Mouse (Mus musculus): ENCODE measurements around the gene Ddn.
"Not testable (repeated sequence)": the region's sequence is repeated elsewhere in the genome, so short reads cannot be mapped to it uniquely, and the experiment has no call there.

Ddn gene

DNA sequence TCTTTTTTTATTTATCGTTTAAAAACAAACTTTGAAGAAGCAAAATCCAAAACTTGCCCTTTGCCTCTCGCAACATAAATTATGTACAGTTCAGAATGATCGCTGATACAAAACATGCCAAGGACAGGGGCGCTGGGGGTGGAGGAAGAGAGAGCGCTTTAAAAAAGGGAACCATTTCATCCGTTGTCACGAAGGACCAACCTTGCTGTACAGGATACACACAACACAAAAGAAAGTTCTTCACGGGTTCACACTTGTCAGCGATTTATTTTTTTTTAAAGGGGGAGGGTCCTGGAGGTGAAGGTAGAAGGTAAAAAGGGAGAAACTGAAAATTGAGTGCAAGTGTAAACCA, 22.4 kb upstream of the Ddn start:
- DNase-seq (ENCODE audit: low spot score in 2 of 2) = no peak

GRCm38 (mm10) chr15:98830736-98831683, 21.7 kb upstream of the Ddn start, which contains the start of gene Prkag1:
Prkag1 (minus strand) TSS chr15:98831521.
- DNase-seq (ENCODE audit: low spot score in 2 of 2) = peak; percentile 96 to 97

- DNase-seq (ENCODE audit: low spot score in 2 of 2) = no peak
Observed at GRCm38 (mm10) chr15:98827611-98828011, 18.3 kb upstream of the Ddn start.

DNA sequence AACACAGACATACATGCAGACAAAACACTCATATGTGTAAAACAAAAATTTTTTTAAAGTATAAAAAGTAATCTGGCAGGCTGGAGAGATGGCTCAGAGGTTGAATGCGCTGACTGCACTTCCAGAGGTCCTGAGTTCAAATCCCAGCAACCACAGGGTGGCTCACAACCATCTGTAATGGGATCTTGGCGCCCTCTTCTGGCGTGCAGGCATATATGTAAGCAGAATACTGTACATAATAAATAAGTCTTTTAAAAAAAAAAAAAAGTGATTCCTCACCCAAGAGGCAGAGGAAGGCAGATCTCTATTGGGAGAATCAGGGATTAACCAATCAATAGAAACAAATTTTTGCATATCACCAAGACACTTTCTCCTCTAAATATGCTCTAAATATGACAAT, 14.1 kb upstream of the Ddn start:
- DNase-seq (ENCODE audit: low spot score in 2 of 2) = no peak

- DNase-seq (ENCODE audit: low spot score in 2 of 2) = peak in 1 of 2 experiments; percentile 56
Observed at GRCm38 (mm10) chr15:98822147-98822546, 12.9 kb upstream of the Ddn start.

DNA sequence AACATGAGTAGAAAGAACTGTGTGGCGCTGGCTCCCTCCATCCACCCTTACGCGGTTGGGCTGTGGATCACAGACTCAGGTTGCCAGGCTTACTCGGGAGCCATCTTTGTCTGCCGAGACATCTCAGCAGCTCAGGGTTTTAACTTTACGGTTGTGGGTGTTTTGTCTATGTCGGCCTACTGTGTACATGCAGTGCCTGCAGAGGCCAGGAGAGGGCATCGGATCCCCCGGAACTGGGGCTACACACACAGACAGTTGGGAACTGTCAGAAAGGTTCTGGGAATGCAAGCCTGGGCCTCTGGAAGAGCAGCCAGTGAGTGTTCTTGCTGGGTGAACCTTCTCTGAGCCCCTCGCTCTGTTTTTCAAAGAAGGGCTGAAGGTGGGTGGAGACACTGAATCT, 12.1 kb upstream of the Ddn start:
- DNase-seq (ENCODE audit: low spot score in 2 of 2) = peak in 1 of 2 experiments; percentile 46

DNA sequence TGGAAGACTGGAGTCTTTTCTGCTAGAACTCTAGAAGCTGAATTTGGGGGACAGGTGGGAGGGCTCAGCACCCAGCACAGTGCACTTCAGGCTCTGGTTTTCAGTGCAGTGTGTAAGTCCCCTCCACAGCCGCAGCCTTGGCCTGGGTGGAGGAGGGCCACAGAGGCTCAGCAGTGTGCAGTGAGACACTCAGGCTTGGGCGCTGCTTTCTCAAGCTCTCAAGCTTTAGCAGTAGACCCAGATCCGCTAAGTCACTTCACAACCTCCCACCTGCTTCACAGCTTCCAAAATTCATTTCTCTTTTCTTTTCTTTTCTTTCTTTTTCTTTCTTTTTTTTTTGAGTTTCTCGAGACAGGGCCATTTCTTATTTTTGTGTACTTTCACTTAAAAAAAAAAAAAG, 11.6 kb upstream of the Ddn start:
- peak in 1 of 2 experiments; percentile 34 for DNase-seq (ENCODE audit: low spot score in 2 of 2)

DNA sequence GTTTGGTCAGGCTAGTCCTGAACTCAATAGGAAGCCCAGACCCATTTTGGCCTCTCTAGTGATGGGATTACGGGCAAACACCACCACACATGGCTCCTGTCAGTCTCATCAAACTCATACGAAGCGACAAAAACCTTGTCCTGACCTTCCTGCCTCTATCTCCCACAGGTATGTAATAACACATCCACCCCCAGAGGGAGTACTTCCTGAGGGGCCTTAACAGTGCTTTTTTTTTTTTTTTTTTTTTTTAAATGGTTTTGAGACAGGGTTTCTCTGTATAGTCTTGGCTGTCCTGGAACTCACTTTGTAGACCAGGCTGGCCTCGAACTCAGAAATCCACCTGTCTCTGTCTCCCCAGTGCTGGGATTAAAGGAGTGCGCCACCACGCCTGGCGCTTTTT, 8.9 kb upstream of the Ddn start:
- no peak for DNase-seq (ENCODE audit: low spot score in 2 of 2)

GRCm38 (mm10) chr15:98812741-98813424, 3.6 kb upstream of the Ddn start:
- peak; percentile 77 to 84 for DNase-seq (ENCODE audit: low spot score in 2 of 2)

GRCm38 (mm10) chr15:98810212-98810611, 922 bp upstream of the Ddn start:
- not testable (repeated sequence) for DNase-seq (ENCODE audit: low spot score in 2 of 2)

GRCm38 (mm10) chr15:98808651-98809134, 597 bp downstream of the Ddn start:
- DNase-seq (ENCODE audit: low spot score in 2 of 2) = peak; percentile 89 to 94

DNA sequence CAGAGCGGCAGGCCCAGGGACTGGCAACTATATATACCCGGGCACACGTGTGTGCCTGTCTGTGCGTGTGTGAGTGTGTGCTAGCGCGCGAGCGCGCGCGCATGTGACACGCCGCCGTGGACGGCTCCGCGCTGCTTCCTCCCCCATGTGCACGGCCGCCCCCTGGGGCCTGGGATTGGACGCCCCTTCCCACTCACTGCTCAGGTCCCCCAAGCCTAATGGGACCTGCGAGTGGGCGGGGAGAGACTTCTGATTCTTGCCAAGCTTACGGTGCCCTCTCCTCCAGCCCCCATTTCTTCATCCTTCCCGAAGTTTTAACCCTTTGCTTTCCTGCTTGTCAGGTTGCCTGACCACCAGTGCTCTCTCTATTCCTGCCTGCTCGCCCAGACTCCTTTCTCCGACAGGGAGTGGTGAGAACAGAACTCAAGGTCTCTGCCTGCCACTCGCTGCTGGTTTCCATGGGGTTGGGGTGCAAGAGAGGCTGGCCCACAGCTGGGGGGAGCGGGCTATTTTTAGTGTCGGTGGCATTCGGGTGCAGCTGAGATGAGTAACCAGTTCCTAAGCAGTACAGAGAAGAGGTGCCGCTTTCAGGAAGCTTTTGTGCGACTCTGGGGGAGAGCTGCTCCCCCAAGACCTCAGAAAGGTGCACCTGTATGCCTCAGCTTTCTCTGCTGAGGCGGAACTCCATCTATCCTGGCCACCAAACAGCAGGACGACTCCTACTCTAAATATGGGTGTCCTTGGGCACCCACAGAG, 1.2 kb downstream of the Ddn start:
- DNase-seq (ENCODE audit: low spot score in 2 of 2) = peak; percentile 93 to 95

- peak in 1 of 2 experiments; percentile 61 for DNase-seq (ENCODE audit: low spot score in 2 of 2)
Observed at GRCm38 (mm10) chr15:98806809-98807770, 2.2 kb downstream of the Ddn start.

DNA sequence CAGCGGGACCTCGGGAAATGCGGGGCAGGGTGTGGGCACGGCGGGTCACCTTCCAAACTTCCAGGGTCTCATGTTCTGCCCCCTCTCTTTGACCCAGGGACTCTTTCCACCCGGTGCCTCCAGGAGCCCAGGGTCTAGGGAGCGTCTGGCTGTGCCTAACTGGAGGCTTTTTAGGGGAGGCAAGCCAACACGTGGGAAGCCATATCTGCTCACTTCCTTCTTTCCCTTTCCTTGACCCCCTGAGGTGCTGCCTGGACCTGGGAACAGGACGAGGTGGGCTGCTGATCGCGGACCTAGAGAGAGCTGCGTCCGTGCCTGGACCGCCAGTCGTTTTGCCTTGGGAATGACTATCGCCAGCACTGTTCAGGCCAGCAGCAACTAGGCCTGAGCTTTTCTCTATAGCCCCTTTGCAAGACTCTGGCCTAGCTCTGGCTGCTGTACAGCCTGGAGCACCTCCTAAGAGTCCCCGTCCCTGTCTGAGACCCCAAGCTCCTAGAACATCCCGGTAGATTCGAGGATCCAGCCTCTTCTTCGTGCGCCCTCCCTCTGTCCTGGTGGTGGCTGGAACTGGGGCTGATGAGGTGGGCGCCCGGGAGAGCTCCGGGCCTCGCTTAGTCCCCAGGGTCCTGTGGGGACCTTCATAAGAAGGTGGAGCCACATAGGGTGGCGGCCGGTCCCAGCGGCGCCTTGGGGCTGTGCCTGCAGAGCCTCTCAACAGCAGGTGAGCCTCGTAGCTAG, 3.0 kb downstream of the Ddn start:
- DNase-seq (ENCODE audit: low spot score in 2 of 2) = peak in 1 of 2 experiments; percentile 33

- DNase-seq (ENCODE audit: low spot score in 2 of 2) = peak; percentile 85 to 87
Observed at GRCm38 (mm10) chr15:98805324-98806040, 3.8 kb downstream of the Ddn start.

DNA sequence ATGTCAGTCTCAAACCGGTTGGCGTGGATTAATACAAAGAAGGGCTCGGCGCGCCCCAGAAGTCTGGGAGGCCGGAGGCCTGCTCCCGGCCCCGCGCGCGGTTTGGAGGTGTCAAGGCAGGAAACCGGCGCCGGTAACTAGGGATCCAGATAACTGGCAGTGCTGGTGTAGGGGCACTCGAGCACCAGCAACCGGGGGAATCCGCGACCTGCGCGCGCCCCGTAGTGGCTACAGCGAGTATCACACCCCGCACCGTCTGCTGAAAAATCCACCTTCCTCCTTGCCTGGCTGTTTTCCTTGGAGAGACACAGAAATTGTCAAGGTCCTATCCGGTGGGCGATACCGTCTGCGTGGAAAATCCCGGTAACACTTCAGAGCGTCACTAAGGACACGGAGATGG, 5.2 kb downstream of the Ddn start:
- peak; percentile 90 to 91 for DNase-seq (ENCODE audit: low spot score in 2 of 2)

GRCm38 (mm10) chr15:98802926-98803325, 6.4 kb downstream of the Ddn start:
- DNase-seq (ENCODE audit: low spot score in 2 of 2) = no peak

DNA sequence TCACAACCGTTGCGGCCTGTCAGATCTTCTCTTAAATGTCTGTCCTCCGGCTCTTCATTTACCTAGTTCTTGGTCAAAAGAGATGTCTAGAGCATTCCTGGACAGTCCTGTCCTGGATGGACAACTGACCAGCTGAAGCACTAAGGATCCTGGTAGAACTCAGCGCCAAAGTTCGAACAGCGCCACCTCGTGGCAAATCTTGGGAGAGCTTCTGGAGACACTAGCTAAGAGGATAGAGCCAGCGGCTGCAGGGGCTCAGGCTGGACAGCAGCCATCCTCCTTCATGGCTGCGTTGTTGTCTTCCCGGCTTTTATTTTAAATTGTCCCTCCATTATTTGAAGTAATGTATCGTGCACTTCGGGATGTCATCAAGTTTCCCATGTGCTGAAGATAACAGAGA, 9.9 kb downstream of the Ddn start:
- peak; percentile 78 to 87 for DNase-seq (ENCODE audit: low spot score in 2 of 2)

GRCm38 (mm10) chr15:98798903-98799302, 10.4 kb downstream of the Ddn start:
- no peak for DNase-seq (ENCODE audit: low spot score in 2 of 2)

Data from right cerebral cortex, postnatal 10 days (tissue).